Mouse (Mus musculus): ENCODE measurements at regions not wholly inside any gene's neighbourhood (a gene's known extent, or its start where the extent isn't known, plus 50 kb on each side); places are given as distances from the start of the nearest gene placed in this dataset.

DNA sequence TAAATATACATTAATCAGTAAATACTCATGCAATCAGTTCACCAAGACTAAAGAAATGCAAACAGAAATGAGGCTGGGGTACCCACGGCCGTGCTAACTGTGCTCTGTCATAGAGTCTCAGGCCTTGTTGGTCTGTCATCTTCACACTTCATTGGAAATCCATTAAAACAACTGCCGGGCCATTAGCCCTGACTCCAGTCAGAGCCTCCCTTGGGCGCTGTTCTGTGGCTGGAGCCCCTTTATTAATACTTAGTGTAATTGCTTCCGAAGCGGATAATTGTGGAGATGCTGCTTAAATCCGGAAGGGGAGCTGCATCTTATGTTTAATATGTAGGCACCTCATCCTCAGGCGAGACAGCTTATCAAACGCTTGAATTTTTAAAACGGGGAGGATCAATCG is 76.1 kb downstream of the Ier5 start:
- no peak overlapping the region for H3K4me2 ChIP-seq
- WGBS: 63% methylated on average over 11 of the region's 11 CpGs
- H3K4me3 ChIP-seq: no peak overlapping the region
- H3K9me3 ChIP-seq (replicated peaks): no peaks in the 10 kb centered on the region
- H3K36me3 ChIP-seq (ENCODE audit: poor library complexity, severe bottlenecking): no peaks in the 10 kb centered on the region
- no peak overlapping the region for H3K27ac ChIP-seq
- no peaks in the 10 kb centered on the region for H3K27me3 ChIP-seq
- no peak for ATAC-seq
- no peak overlapping the region for H3K9ac ChIP-seq
- H3K4me1 ChIP-seq: peaks cover 12% of the 10 kb centered on the region; the same call in 1 of the 2 replicates

GRCm38 (mm10) chr1:155015669-155016068 is 83.8 kb downstream of the Ier5 start:
- Histone ChIP-seq H3K9me3 (replicated peaks) (no peaks in the 10 kb centered on the region), H3K27ac (no peak overlapping the region), H3K4me1 (no peaks in the 10 kb centered on the region), H3K4me2 (no peak overlapping the region), H3K27me3 (no peaks in the 10 kb centered on the region), H3K9ac (no peak overlapping the region), H3K4me3 (no peak overlapping the region), H3K36me3 (ENCODE audit: poor library complexity, severe bottlenecking) (no peaks in the 10 kb centered on the region)
- WGBS: 90% methylated on average over 3 of the region's 3 CpGs
- ATAC-seq: no peak

DNA sequence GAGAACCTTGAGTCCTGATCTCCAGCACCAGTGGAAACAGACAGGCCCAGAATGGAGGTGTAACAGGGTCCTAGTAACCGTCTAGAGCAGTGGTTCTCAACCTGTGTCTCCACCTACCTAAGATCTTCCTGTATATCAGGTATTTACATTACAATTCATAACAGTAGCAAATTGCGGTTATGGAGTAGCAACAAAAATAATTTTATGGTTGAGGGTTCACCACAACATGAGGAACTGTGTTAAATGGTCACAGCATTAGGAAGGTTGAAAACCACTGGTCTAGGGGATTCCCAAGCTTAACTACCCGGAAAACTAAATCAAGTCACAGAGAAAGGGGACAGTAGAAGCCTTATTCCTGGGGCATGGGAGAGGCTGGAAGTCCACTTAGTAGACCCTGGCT is 84.5 kb downstream of the Ier5 start:
- H3K4me3 ChIP-seq: no peak overlapping the region
- H3K4me1 ChIP-seq: no peaks in the 10 kb centered on the region
- ATAC-seq: no peak
- no peak overlapping the region for H3K9ac ChIP-seq
- H3K36me3 ChIP-seq (ENCODE audit: poor library complexity, severe bottlenecking): no peaks in the 10 kb centered on the region
- no peak overlapping the region for H3K27ac ChIP-seq
- H3K9me3 ChIP-seq (replicated peaks): no peaks in the 10 kb centered on the region
- H3K4me2 ChIP-seq: no peak overlapping the region
- H3K27me3 ChIP-seq: 0 out of 2 replicates have a peak, but pooled peaks cover 3% of the 10 kb centered on the region
- 93% methylated on average over 3 of the region's 3 CpGs for WGBS

GRCm38 (mm10) chr1:155013784-155014183 is 85.7 kb downstream of the Ier5 start:
- Histone ChIP-seq H3K4me3 (no peak overlapping the region), H3K36me3 (ENCODE audit: poor library complexity, severe bottlenecking) (no peaks in the 10 kb centered on the region), H3K27me3 (0 out of 2 replicates have a peak, but pooled peaks cover 3% of the 10 kb centered on the region), H3K4me2 (no peak overlapping the region), H3K4me1 (no peaks in the 10 kb centered on the region), H3K9ac (no peak overlapping the region), H3K27ac (no peak overlapping the region), H3K9me3 (replicated peaks) (no peaks in the 10 kb centered on the region)
- ATAC-seq: no peak
- WGBS: 80% methylated on average over 4 of the region's 4 CpGs

DNA sequence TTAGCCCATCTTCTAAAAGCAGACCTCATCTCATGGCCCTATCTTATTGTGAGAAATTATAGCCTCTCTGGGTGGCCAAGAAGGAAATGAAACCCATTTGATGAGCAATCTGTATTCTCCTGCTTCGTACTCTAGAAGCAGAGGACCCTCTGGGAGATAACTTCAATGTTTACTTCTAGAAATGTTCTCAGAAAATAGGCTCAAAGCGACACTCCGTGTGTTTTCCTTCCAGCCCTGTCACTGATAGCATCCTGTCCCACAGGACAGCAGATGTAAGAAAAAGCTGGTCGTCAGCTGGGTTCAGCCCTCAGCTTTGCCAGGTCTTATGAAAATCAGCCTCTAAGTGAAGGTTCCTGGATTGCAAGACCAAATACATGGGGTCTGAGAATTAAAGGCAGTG is 86.1 kb downstream of the Ier5 start:
- 81% methylated on average over 4 of the region's 4 CpGs for WGBS
- no peaks in the 10 kb centered on the region for H3K9me3 ChIP-seq (replicated peaks)
- H3K4me1 ChIP-seq: no peaks in the 10 kb centered on the region
- H3K27ac ChIP-seq: no peak overlapping the region
- H3K36me3 ChIP-seq (ENCODE audit: poor library complexity, severe bottlenecking): no peaks in the 10 kb centered on the region
- H3K4me2 ChIP-seq: no peak overlapping the region
- no peak for ATAC-seq
- H3K9ac ChIP-seq: no peak overlapping the region
- H3K27me3 ChIP-seq: 0 out of 2 replicates have a peak, but pooled peaks cover 3% of the 10 kb centered on the region
- H3K4me3 ChIP-seq: no peak overlapping the region

DNA sequence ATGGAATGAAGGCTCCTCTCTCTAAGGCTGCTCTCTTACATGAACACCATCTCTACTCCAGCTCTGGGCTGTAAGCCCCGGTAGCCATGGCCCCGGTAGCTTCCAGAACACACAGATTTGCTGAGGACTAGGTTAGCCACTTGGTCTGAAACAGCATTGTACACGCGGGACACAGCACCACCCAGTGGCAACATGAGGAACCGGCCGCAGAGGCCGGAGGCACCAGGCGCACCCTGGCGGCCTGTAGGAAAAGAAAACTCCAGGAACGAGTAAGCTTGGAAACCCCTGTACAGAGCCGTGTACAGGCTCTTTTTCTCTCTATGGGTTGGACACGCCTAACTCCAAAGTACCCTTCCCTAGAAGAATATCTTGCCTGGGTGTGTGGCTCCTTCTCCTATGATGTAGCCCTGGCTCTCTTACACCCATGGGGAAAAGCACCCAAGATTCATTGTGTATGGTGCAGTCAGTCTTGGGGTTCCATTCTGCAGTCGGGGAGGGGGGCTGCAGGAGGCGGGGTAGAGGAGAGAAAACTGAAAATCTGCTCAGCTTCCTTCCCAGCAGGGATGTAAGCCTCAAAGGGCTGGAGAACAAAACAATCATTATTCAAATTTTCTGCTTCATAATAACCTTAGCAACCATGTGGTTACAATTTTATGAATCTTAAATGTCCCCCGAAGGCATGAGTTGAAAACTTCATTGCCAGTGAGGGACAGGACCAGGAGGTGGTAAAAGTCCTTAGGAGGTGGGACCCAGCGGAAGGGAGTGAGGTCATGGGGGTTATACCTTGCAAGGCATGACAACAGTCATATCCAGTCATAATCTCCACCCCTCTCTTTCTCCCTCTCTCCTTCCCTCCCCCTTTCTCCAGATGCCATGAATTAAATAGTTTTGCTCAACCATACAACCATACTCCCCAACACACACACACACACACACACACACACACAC is 92.6 kb downstream of the Ier5 start:
- 19% methylated on average over 16 of the region's 16 CpGs for WGBS
- ATAC-seq: peak; percentile 85

DNA sequence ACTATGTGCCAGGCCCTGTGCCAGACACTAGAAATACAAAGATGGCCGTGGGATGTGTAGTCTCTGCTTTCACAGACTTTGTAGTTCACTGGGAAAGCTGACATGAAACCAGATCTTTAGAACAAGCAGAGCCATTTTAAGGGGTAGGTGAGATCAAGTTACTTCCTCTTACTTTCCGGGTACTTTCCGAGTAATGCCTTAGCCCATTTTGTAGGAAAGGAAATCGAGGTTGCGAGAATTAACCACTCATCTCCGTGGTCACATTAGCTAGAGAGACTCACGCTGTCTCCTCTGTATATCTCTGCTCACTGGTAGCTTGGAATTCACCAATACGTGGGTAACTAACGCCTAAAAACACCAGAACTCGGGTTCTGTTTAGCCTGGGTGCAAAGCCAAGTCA is 93.3 kb downstream of the Ier5 start:
- H3K36me3 ChIP-seq (ENCODE audit: poor library complexity, severe bottlenecking): no peaks in the 10 kb centered on the region
- H3K9ac ChIP-seq: no peak overlapping the region
- no peak overlapping the region for H3K4me3 ChIP-seq
- 82% methylated on average over 10 of the region's 10 CpGs for WGBS
- no peak for ATAC-seq
- no peak overlapping the region for H3K4me2 ChIP-seq
- no peaks in the 10 kb centered on the region for H3K9me3 ChIP-seq (replicated peaks)
- no peak overlapping the region for H3K27ac ChIP-seq
- peaks cover 3% of the 10 kb centered on the region; the same call in 1 of the 2 replicates for H3K27me3 ChIP-seq
- H3K4me1 ChIP-seq: no peaks in the 10 kb centered on the region

More for the DNA sequence above, 92.6 kb downstream of the Ier5 start:
- Histone ChIP-seq H3K4me2 (no peak overlapping the region), H3K27ac (no peak overlapping the region), H3K4me1 (no peaks in the 10 kb centered on the region), H3K9ac (no peak overlapping the region), H3K4me3 (no peak overlapping the region), H3K9me3 (replicated peaks) (no peaks in the 10 kb centered on the region), H3K27me3 (peaks cover 3% of the 10 kb centered on the region; the same call in 1 of the 2 replicates), H3K36me3 (ENCODE audit: poor library complexity, severe bottlenecking) (no peaks in the 10 kb centered on the region)

DNA sequence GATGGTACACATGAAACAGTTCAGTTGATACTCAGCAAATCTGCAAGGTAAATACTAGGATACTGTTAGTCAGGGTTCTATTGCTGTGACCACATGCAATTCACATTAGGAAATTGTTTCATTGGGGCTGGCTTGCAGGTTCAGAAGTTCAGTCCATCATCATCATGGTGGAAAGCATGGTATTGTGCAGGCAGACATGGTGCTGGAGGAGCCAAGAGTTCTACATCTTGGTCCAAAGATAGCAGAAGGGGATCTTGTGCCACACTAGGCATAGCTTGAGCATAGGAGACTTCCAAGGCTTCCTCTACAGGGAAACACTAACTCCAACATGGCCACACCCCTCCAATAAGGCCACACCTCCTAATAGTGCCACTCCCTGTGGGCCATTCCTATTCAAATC is 99.1 kb downstream of the Ier5 start:
- Histone ChIP-seq H3K27me3 (no peaks in the 10 kb centered on the region), H3K4me2 (no peak overlapping the region), H3K27ac (no peak overlapping the region; the same call in 1 of the 2 replicates), H3K36me3 (ENCODE audit: poor library complexity, severe bottlenecking) (no peaks in the 10 kb centered on the region), H3K9me3 (replicated peaks) (no peaks in the 10 kb centered on the region), H3K4me3 (no peak overlapping the region), H3K9ac (no peak overlapping the region), H3K4me1 (peaks cover 12% of the 10 kb centered on the region)
- no peak for ATAC-seq

GRCm38 (mm10) chr1:154999501-155000131 is 99.8 kb downstream of the Ier5 start:
- Histone ChIP-seq H3K9me3 (replicated peaks) (no peaks in the 10 kb centered on the region), H3K4me1 (peaks cover 18% of the 10 kb centered on the region), H3K9ac (no peak overlapping the region), H3K36me3 (ENCODE audit: poor library complexity, severe bottlenecking) (no peaks in the 10 kb centered on the region), H3K4me3 (no peak overlapping the region), H3K27me3 (no peaks in the 10 kb centered on the region), H3K27ac (peak overlapping the region; percentile 51), H3K4me2 (no peak overlapping the region)
- WGBS: 70% methylated on average over 9 of the region's 9 CpGs
- ATAC-seq: peak; percentile 68; the same call in 1 of the 2 replicates

GRCm38 (mm10) chr1:154995778-154996390 is 103.6 kb downstream of the Ier5 start:
- Histone ChIP-seq H3K4me3 (no peak overlapping the region), H3K9me3 (replicated peaks) (no peaks in the 10 kb centered on the region), H3K27ac (no peak overlapping the region), H3K9ac (no peak overlapping the region), H3K27me3 (no peaks in the 10 kb centered on the region), H3K4me1 (peaks cover 25% of the 10 kb centered on the region), H3K4me2 (no peak overlapping the region), H3K36me3 (ENCODE audit: poor library complexity, severe bottlenecking) (no peaks in the 10 kb centered on the region)
- ATAC-seq: no peak
- 61% methylated on average over 9 of the region's 9 CpGs for WGBS

DNA sequence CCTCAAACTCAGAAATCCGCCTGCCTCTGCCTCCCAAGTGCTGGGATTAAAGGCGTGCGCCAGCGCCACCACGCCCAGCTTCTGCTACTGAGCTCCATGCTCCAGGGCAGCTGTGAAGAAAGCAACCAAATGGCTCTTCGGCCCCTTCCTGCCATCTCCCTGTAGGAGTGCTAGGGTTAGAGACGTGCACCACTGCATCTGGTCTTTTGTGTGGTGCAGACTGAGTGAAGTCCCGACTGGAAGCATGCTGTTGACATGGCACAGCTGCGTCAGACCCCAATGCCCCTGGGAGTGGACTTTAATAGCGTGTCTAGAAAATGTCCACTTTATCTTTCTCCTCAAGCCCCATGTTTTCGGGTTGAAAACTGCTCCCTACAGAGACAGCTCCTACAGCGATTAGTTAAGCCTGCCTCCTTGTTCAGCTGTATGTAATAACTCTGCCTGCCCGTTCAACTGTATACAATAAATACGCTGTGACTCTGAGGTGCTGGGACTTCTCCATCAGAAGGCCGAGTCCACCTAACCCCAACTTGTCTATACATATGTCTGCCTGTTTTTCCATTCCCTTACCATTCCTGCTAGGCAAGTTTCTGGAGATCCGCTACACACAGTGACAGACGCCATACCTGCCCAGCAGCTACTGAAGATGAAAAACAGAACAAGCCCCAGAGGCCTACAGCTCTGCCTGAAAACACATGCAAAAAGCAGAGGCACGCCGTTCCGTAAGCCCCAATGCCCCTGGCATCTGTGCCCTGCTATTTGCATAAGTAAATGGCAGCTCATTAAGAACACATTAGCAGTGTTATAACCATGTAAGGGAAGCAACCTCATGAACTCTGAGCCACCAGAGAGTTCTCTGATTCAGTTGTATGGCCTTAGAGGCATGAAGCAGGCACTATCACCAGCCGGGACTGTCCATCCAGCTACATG is 105.2 kb downstream of the Ier5 start:
- Histone ChIP-seq H3K27me3 (no peaks in the 10 kb centered on the region), H3K36me3 (ENCODE audit: poor library complexity, severe bottlenecking) (no peaks in the 10 kb centered on the region), H3K4me1 (peaks cover 25% of the 10 kb centered on the region), H3K4me2 (no peak overlapping the region), H3K9me3 (replicated peaks) (no peaks in the 10 kb centered on the region), H3K4me3 (no peak overlapping the region), H3K27ac (peak overlapping the region; percentile 15; the same call in 1 of the 2 replicates), H3K9ac (no peak overlapping the region)
- ATAC-seq: peak; percentile 69
- 74% methylated on average over 21 of the region's 21 CpGs for WGBS

All from forebrain, embryonic 13.5 days (tissue).